Mouse (Mus musculus): Measurements from ENCODE around the gene Grm4.

DNA sequence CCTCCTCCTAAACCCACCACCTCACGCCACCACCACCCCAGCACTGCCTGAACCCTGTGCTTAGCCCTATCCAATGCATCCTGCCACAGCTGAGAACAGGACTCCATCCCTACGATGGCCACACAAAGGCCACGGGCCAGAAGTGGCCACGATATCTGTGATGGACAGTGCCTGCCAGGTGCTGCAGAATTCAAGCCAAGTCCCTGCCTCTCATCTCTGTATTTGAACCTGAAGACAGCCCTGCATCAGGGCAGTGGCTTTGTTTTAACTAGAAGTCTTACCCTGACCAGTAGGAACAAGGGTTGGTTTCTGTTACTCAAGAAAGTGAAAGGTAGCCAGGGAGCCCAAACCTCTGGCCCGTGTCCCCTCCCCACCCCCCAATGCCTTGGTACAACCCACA is 12.1 kb downstream of the Grm4 start:
- TF ChIP-seq CTCF (IDR thresholded peaks at IDR 0.05; ENCODE audit: low read depth) = no peak
- TF ChIP-seq EP300 (optimal IDR thresholded peaks at IDR 0.05) = no peak

Measured in stomach, postnatal 0 days (tissue).